ENCODE assay signal across 9 mouse cellular contexts in genomic region chr11:74946348-74946747, GRCm38 (mm10). TPM values are rescaled to one million over a fixed set of nuclear protein-coding genes. Genes with fewer than 3 reads are reported as not detected.
DNase-seq lines count a peak whose midpoint lies in the region; ATAC-seq lines count a peak whose summit lies in the region.
"Had no signal": no experiment of that assay in that cellular context is flagged by ENCODE, and none has a peak within 500 bp of the region (broad histone marks: within the 10 kb centered on the region; RNA-seq: fewer than 3 reads in every experiment).

No protein-coding gene starts in this region.

- H3K4me2 ChIP-seq in midbrain, embryonic 14.5 days (ENCODE audit: low read length): no peak overlapping the region
- H3K4me2 ChIP-seq in midbrain, embryonic 13.5 days (replicated peaks): no peak overlapping the region
- H3K4me2 ChIP-seq in forebrain, embryonic 15.5 days (replicated peaks): no peak overlapping the region
- H3K4me2 ChIP-seq: neural tube, embryonic 12.5 days had no signal

- H3K27ac ChIP-seq in midbrain, embryonic 14.5 days (replicated peaks; ENCODE audit: low read depth, low read length): no peak overlapping the region
- H3K27ac ChIP-seq in midbrain, embryonic 13.5 days: no peak overlapping the region
- H3K27ac ChIP-seq in forebrain, embryonic 15.5 days (replicated peaks): no peak overlapping the region
- H3K27ac ChIP-seq: neural tube, embryonic 12.5 days had no signal

- 78% methylated on average over 3 of the region's 3 CpGs for WGBS in midbrain, embryonic 14.5 days
- 70% methylated on average over 3 of the region's 3 CpGs for WGBS in midbrain, embryonic 13.5 days
- 76% methylated on average over 3 of the region's 3 CpGs for WGBS in forebrain, embryonic 15.5 days

- intact Hi-C loops in heart, postnatal 25 days (cut with DNase I): loop anchor here (1.0 to 5.0 kb wide), 3 partner anchors 36 to 346 kb away; no protein-coding TSS in a partner anchor

- no peak overlapping the region for H3K9ac ChIP-seq in midbrain, embryonic 14.5 days (replicated peaks; ENCODE audit: low read length)
- no peak overlapping the region for H3K9ac ChIP-seq in midbrain, embryonic 13.5 days (replicated peaks)
- H3K9ac ChIP-seq in forebrain, embryonic 15.5 days (replicated peaks): no peak overlapping the region
- H3K9ac ChIP-seq: neural tube, embryonic 12.5 days had no signal

- no peaks in the 10 kb centered on the region for H3K4me1 ChIP-seq in midbrain, embryonic 14.5 days (ENCODE audit: control insufficient read depth, insufficient read depth, low read length)
- H3K4me1 ChIP-seq in midbrain, embryonic 13.5 days (replicated peaks): no peaks in the 10 kb centered on the region
- H3K4me1 ChIP-seq in forebrain, embryonic 15.5 days: no peaks in the 10 kb centered on the region
- H3K4me1 ChIP-seq: neural tube, embryonic 12.5 days had no signal

- H3K27me3 ChIP-seq in midbrain, embryonic 14.5 days (ENCODE audit: control insufficient read depth, insufficient read depth, low read length): no peaks in the 10 kb centered on the region
- no peaks in the 10 kb centered on the region for H3K27me3 ChIP-seq in midbrain, embryonic 13.5 days
- no peaks in the 10 kb centered on the region for H3K27me3 ChIP-seq in forebrain, embryonic 15.5 days
- H3K27me3 ChIP-seq: neural tube, embryonic 12.5 days had no signal

- no peak overlapping the region for H3K4me3 ChIP-seq in midbrain, embryonic 14.5 days (replicated peaks; ENCODE audit: low read depth, low read length)
- no peak overlapping the region for H3K4me3 ChIP-seq in midbrain, embryonic 13.5 days (replicated peaks)
- H3K4me3 ChIP-seq in forebrain, embryonic 15.5 days: no peak overlapping the region
- H3K4me3 ChIP-seq: neural tube, embryonic 12.5 days had no signal

- ATAC-seq in midbrain, embryonic 14.5 days (ENCODE audit: low FRiP score, low TSS enrichment): no peak
- ATAC-seq in midbrain, embryonic 13.5 days: no peak
- 0 out of 2 replicates have a peak, but pooled peaks have one; percentile 50 for ATAC-seq in megakaryocyte-erythroid progenitor cell, adult 5-6 weeks (replicated peaks; ENCODE audit: low FRiP score, low TSS enrichment, poor library complexity, severe bottlenecking)
- no peak for ATAC-seq in forebrain, embryonic 15.5 days (replicated peaks)

- DNase-seq in heart, adult 18-20 months: peak; percentile 22 to 57
- DNase-seq in heart, postnatal 25 days (ENCODE audit: low spot score): no peak
- DNase-seq in midbrain, embryonic 14.5 days: peak; percentile 83
- DNase-seq in cerebellum, postnatal 14 days: peak; percentile 29 to 69
- no peak for DNase-seq in adrenal gland, postnatal 14 days

- no peaks in the 10 kb centered on the region for H3K9me3 ChIP-seq in midbrain, embryonic 14.5 days (ENCODE audit: control insufficient read depth, low read length)
- no peaks in the 10 kb centered on the region for H3K9me3 ChIP-seq in midbrain, embryonic 13.5 days
- no peaks in the 10 kb centered on the region for H3K9me3 ChIP-seq in forebrain, embryonic 15.5 days
- H3K9me3 ChIP-seq: neural tube, embryonic 12.5 days had no signal

- peaks cover 45% of the 10 kb centered on the region for H3K36me3 ChIP-seq in midbrain, embryonic 14.5 days (ENCODE audit: control insufficient read depth, insufficient read depth, low read length)
- H3K36me3 ChIP-seq in midbrain, embryonic 13.5 days: peaks cover 36% of the 10 kb centered on the region
- peaks cover 38% of the 10 kb centered on the region; the same call in 1 of the 2 replicates for H3K36me3 ChIP-seq in forebrain, embryonic 15.5 days

RNA-seq across cellular contexts. Expression of gene Srr, which starts 20.6 kb away (rescaled TPM):
- total RNA-seq in heart, adult 18-20 months (2021): 10 to 100 TPM; 25.5 to 26.8 TPM
- 10 to 100 TPM; 28.9 to 31.3 TPM for total RNA-seq in heart, postnatal 25 days (2021)
- polyA plus RNA-seq in midbrain, embryonic 14.5 days (2014; fragmentation: Nextera tagmentation; extraction: Ambion mirVana): 34.4 and 49.9 TPM in 2 replicates
- 31.5 and 32.9 TPM in 2 replicates for polyA plus RNA-seq in midbrain, embryonic 13.5 days (2015; fragmentation: Nextera tagmentation; extraction: Ambion mirVana)
- 6.9 and 9.7 TPM in 2 replicates for total RNA-seq in megakaryocyte-erythroid progenitor cell, adult 5-6 weeks (2014; fragmentation: Nextera tagmentation)
- 4.9 and 7.4 TPM in 2 replicates for total RNA-seq in megakaryocyte-erythroid progenitor cell, adult 5-6 weeks (2017)
- 41.6 and 45.1 TPM in 2 replicates for polyA plus RNA-seq in forebrain, embryonic 15.5 days (2015; fragmentation: Nextera tagmentation; extraction: Ambion mirVana)
- 50.6 and 51.5 TPM in 2 replicates for total RNA-seq in adrenal gland, postnatal 14 days (2021)

RNA-seq across cellular contexts. Expression of gene Smg6, which starts 20.7 kb away (rescaled TPM):
- total RNA-seq in heart, adult 18-20 months (2021): 10 to 100 TPM; 17.1 to 20.5 TPM
- 10 to 100 TPM; 16.0 to 17.5 TPM for total RNA-seq in heart, postnatal 25 days (2021)
- 14.0 and 15.9 TPM in 2 replicates for polyA plus RNA-seq in midbrain, embryonic 14.5 days (2014; fragmentation: Nextera tagmentation; extraction: Ambion mirVana)
- 20.2 and 21.0 TPM in 2 replicates for polyA plus RNA-seq in midbrain, embryonic 13.5 days (2015; fragmentation: Nextera tagmentation; extraction: Ambion mirVana)
- 39.9 and 41.6 TPM in 2 replicates for total RNA-seq in megakaryocyte-erythroid progenitor cell, adult 5-6 weeks (2014; fragmentation: Nextera tagmentation)
- 41.3 and 49.0 TPM in 2 replicates for total RNA-seq in megakaryocyte-erythroid progenitor cell, adult 5-6 weeks (2017)
- polyA plus RNA-seq in forebrain, embryonic 15.5 days (2015; fragmentation: Nextera tagmentation; extraction: Ambion mirVana): 18.4 and 19.0 TPM in 2 replicates
- 21.9 and 23.1 TPM in 2 replicates for total RNA-seq in adrenal gland, postnatal 14 days (2021)

RNA-seq across cellular contexts. Expression of gene Tsr1, which starts 48.5 kb away (rescaled TPM):
- 10 to 100 TPM; 18.4 to 20.4 TPM for total RNA-seq in heart, adult 18-20 months (2021)
- total RNA-seq in heart, postnatal 25 days (2021): 10 to 100 TPM; 15.6 to 17.0 TPM
- polyA plus RNA-seq in midbrain, embryonic 14.5 days (2014; fragmentation: Nextera tagmentation; extraction: Ambion mirVana): 25.6 and 31.0 TPM in 2 replicates
- 28.1 and 32.1 TPM in 2 replicates for polyA plus RNA-seq in midbrain, embryonic 13.5 days (2015; fragmentation: Nextera tagmentation; extraction: Ambion mirVana)
- total RNA-seq in megakaryocyte-erythroid progenitor cell, adult 5-6 weeks (2014; fragmentation: Nextera tagmentation): 80.0 and 80.7 TPM in 2 replicates
- 139 and 154 TPM in 2 replicates for total RNA-seq in megakaryocyte-erythroid progenitor cell, adult 5-6 weeks (2017)
- 34.4 and 34.5 TPM in 2 replicates for polyA plus RNA-seq in forebrain, embryonic 15.5 days (2015; fragmentation: Nextera tagmentation; extraction: Ambion mirVana)
- 42.1 and 44.6 TPM in 2 replicates for total RNA-seq in adrenal gland, postnatal 14 days (2021)

RNA-seq across cellular contexts. Expression of gene Sgsm2, which starts 49.5 kb away (rescaled TPM):
- total RNA-seq in heart, adult 18-20 months (2021): 1 to 10 TPM; 5.3 to 5.7 TPM
- 1 to 10 TPM; 4.8 to 6.7 TPM for total RNA-seq in heart, postnatal 25 days (2021)
- polyA plus RNA-seq in midbrain, embryonic 14.5 days (2014; fragmentation: Nextera tagmentation; extraction: Ambion mirVana): 24.3 and 25.7 TPM in 2 replicates
- polyA plus RNA-seq in midbrain, embryonic 13.5 days (2015; fragmentation: Nextera tagmentation; extraction: Ambion mirVana): 18.8 and 20.8 TPM in 2 replicates
- 8.3 and 10.3 TPM in 2 replicates for total RNA-seq in megakaryocyte-erythroid progenitor cell, adult 5-6 weeks (2014; fragmentation: Nextera tagmentation)
- 3.1 and 10.1 TPM in 2 replicates for total RNA-seq in megakaryocyte-erythroid progenitor cell, adult 5-6 weeks (2017)
- 14.3 and 14.6 TPM in 2 replicates for polyA plus RNA-seq in forebrain, embryonic 15.5 days (2015; fragmentation: Nextera tagmentation; extraction: Ambion mirVana)
- total RNA-seq in adrenal gland, postnatal 14 days (2021): 21.3 and 22.4 TPM in 2 replicates

Comparison
In these comparisons a context has a peak if more than half of its experiments do, and no peak if none do; other contexts are left out.
1. DNase-seq: peak in heart, adult 18-20 months (2 of 2), midbrain, embryonic 14.5 days (single experiment) and cerebellum, postnatal 14 days (2 of 2); none in heart, postnatal 25 days (single experiment) and adrenal gland, postnatal 14 days (single experiment).